Mouse (Mus musculus) left cerebral cortex, postnatal 36 days (tissue): ENCODE measurements around the gene Prr3. TPM values are rescaled to one million over a fixed set of nuclear protein-coding genes. Genes with fewer than 3 reads are reported as not detected.
"Not testable (repeated sequence)": the region's sequence is repeated elsewhere in the genome, so short reads cannot be mapped to it uniquely, and the experiment has no call there.

Experiments
- DNase-seq, 2 experiments: peaks; one replicate each; pipeline ENCODE4 v3.0.0; 2021 to 2022; ENCODE audit warnings: low spot score in 2 of 2, mixed read lengths in 1 of 2
- intact Hi-C: fragments of 180-260 bp; cut with DNase I; formaldehyde crosslinking; loops from one replicate; pipeline ENCODE4 v1.15.1; 2025
- microRNA-seq: library from miRNA; unstranded; fragments of <30 nt; microRNA quantifications from one replicate; pipeline ENCODE4 v1.2.0, GENCODE M21; 2022
- total RNA-seq, 2 experiments: library from RNA; stranded (reverse); gene quantifications; 2 replicates each; pipeline ENCODE4 v1.2.3; 2021

Prr3 gene
- total RNA-seq, 2 experiments from 2014 or later = 36.9 to 40.0 TPM

- intact Hi-C loops = no loop called here
- no peak for DNase-seq
Observed at GRCm38 (mm10) chr17:35954665-35955064, 25.4 kb downstream of the Prr3 start.

- DNase-seq, intact Hi-C loops: not testable (repeated sequence)
Observed at GRCm38 (mm10) chr17:35952559-35952958, 27.5 kb downstream of the Prr3 start.

GRCm38 (mm10) chr17:35950946-35951345, 29.1 kb downstream of the Prr3 start:
- DNase-seq, intact Hi-C loops: not testable (repeated sequence)

GRCm38 (mm10) chr17:35939941-35940340, 40.1 kb downstream of the Prr3 start:
- DNase-seq = no peak
- intact Hi-C loops = loop anchor here (5.0 kb wide), 1 partner anchor 172 kb away; no protein-coding TSS in a partner anchor

GRCm38 (mm10) chr17:35939108-35939507, 40.9 kb downstream of the Prr3 start:
- DNase-seq = no peak
- intact Hi-C loops = loop anchor here (5.0 kb wide), 1 partner anchor 173 kb away; no protein-coding TSS in a partner anchor

- no peak for DNase-seq
- intact Hi-C loops = loop anchor here (2.0 to 5.0 kb wide), 2 partner anchors 55 to 174 kb away; no protein-coding TSS in a partner anchor
Observed at GRCm38 (mm10) chr17:35937700-35938348, 42.2 kb downstream of the Prr3 start.

- DNase-seq = not testable (repeated sequence)
- intact Hi-C loops = loop anchor here (2.0 to 5.0 kb wide), 2 partner anchors 57 to 177 kb away; no protein-coding TSS in a partner anchor
Observed at GRCm38 (mm10) chr17:35935763-35936162, 44.3 kb downstream of the Prr3 start.

- DNase-seq = no peak
- intact Hi-C loops = no loop called here
Observed at GRCm38 (mm10) chr17:35932608-35933007, 47.4 kb downstream of the Prr3 start.

GRCm38 (mm10) chr17:35930627-35931026, 49.4 kb downstream of the Prr3 start:
- intact Hi-C loops = no loop called here
- no peak for DNase-seq

- DNase-seq = no peak
- intact Hi-C loops = no loop called here
Observed at GRCm38 (mm10) chr17:35929534-35929933, 50.5 kb downstream of the Prr3 start.

- intact Hi-C loops = no loop called here
- DNase-seq = no peak
Observed at GRCm38 (mm10) chr17:35927471-35927870, 52.6 kb downstream of the Prr3 start.

GRCm38 (mm10) chr17:35923281-35923680, 56.8 kb downstream of the Prr3 start:
- intact Hi-C loops = loop anchor here (5.0 kb wide), 1 partner anchor 59 kb away; the partner anchor contains the start of gene Prr3
- no peak for DNase-seq

GRCm38 (mm10) chr17:35922566-35922965, 57.5 kb downstream of the Prr3 start:
- intact Hi-C loops = loop anchor here (5.0 kb wide), 1 partner anchor 60 kb away; the partner anchor contains the start of gene Prr3
- DNase-seq = no peak

Small RNAs within 50 kb of the gene (microRNA-seq; reads per million reads assigned to microRNA genes)
- 399 reads per million, percentile 68 among the genes with 10 or more reads in this experiment for gene Mir877

Other genes with a start within 250 kb of the Prr3 start
- gene Ier3, start 158.6 kb downstream of the Prr3 start, total RNA-seq = 10 to 100 TPM; 10.6 to 13.6 TPM
- gene Flot1, start 157.0 kb downstream of the Prr3 start, total RNA-seq = 100 to 1,000 TPM; 146 to 149 TPM
- 100 to 1,000 TPM; 441 to 478 TPM for gene Tubb5, start 141.9 kb downstream of the Prr3 start, total RNA-seq
- gene Mdc1, start 138.7 kb downstream of the Prr3 start, total RNA-seq = 10 to 100 TPM; 16.5 to 16.9 TPM
- gene Nrm, start 118.9 kb downstream of the Prr3 start, total RNA-seq = 1 to 10 TPM; 2.3 to 3.1 TPM
- gene Ppp1r18, start 114.6 kb downstream of the Prr3 start, total RNA-seq = 1 to 10 TPM; 9.2 to 9.3 TPM
- 10 to 100 TPM; 26.0 to 32.0 TPM for gene Dhx16, start 100.4 kb downstream of the Prr3 start, total RNA-seq
- 10 to 100 TPM; 58.4 to 62.0 TPM for gene 2310061I04Rik, start 82.8 kb downstream of the Prr3 start, total RNA-seq
- 10 to 100 TPM; 51.1 to 63.9 TPM for gene Atat1, start 70.2 kb downstream of the Prr3 start, total RNA-seq
- 10 to 100 TPM; 38.0 to 46.2 TPM for gene Mrps18b, start 63.8 kb downstream of the Prr3 start, total RNA-seq
- gene Ppp1r10, start 63.8 kb downstream of the Prr3 start, total RNA-seq = 10 to 100 TPM; 62.5 to 84.5 TPM
- gene Abcf1, start 10.5 kb downstream of the Prr3 start, total RNA-seq = 10 to 100 TPM; 71.0 to 77.8 TPM
- 100 to 1,000 TPM; 173 to 198 TPM for gene Gnl1, start 385 bp downstream of the Prr3 start, total RNA-seq
- 1 to 10 TPM; 1.1 to 2.2 TPM for gene H2-T24, start 40.3 kb upstream of the Prr3 start, total RNA-seq
- 10 to 100 TPM; 12.6 to 15.1 TPM for gene H2-T23, start 52.6 kb upstream of the Prr3 start, total RNA-seq
- 10 to 100 TPM; 11.0 to 12.2 TPM for gene H2-T22, start 62.5 kb upstream of the Prr3 start, total RNA-seq
- gene Gm6034, start 62.7 kb upstream of the Prr3 start, total RNA-seq = under 1 TPM in 1 of 2 experiments, not detected in 1; 0.27 TPM
- 1 to 10 TPM in 1 of 2 experiments, under 1 TPM in 1; 0.59 to 1.9 TPM for gene Gm11127, start 78.1 kb upstream of the Prr3 start, total RNA-seq
- gene Gm19684, start 141.4 kb upstream of the Prr3 start, total RNA-seq = not detected
- not detected for gene Gm7030, start 149.2 kb upstream of the Prr3 start, total RNA-seq
- gene Gm8909, start 188.3 kb upstream of the Prr3 start, total RNA-seq = not detected
- not detected for gene H2-T3, start 210.1 kb upstream of the Prr3 start, total RNA-seq